Mouse (Mus musculus) intestine, postnatal 0 days (tissue): ENCODE data around the gene Ppfibp1. TPM values are rescaled to one million over a fixed set of nuclear protein-coding genes. Genes with fewer than 3 reads are reported as not detected.
A peak's percentile ranks its signal among the peaks of the same experiment; 100 is the strongest.

Experiments
- ATAC-seq: fragments of 200-750 bp; cut with Nextera tagmentation; 2 replicates; pipeline ENCODE4 v1.8.0; 2017; ENCODE audit warnings: mild to moderate bottlenecking, moderate TSS enrichment, moderate library complexity
- H3K27ac ChIP-seq: fragments of 300-500 bp; sonication (generic); 2 replicates; pipeline ENCODE4 v1.5.1; 2014; ENCODE audit warnings: mild to moderate bottlenecking, low read depth, low read length, moderate library complexity
- H3K27me3 ChIP-seq: fragments of 300-500 bp; sonication (generic); replicated peaks from 2 replicates; pipeline ENCODE4 v1.6.1; 2014; ENCODE audit warnings: low read length, mixed read lengths; ENCODE audit not compliant: control insufficient read depth, insufficient read depth
- H3K36me3 ChIP-seq: fragments of 300-500 bp; sonication (generic); 2 replicates; pipeline ENCODE4 v1.6.1; 2014; ENCODE audit warnings: mild to moderate bottlenecking, moderate library complexity; ENCODE audit not compliant: control insufficient read depth, insufficient read depth
- H3K4me1 ChIP-seq: fragments of 300-500 bp; sonication (generic); replicated peaks from 2 replicates; pipeline ENCODE4 v1.6.1; 2014; ENCODE audit warnings: antibody characterized with exemption, low read length, mixed read lengths; ENCODE audit not compliant: control insufficient read depth, insufficient read depth
- H3K4me2 ChIP-seq: fragments of 300-500 bp; sonication (generic); replicated peaks from 2 replicates; pipeline ENCODE4 v1.6.1; 2014; ENCODE audit warnings: low read depth, mild to moderate bottlenecking, moderate library complexity
- H3K4me3 ChIP-seq: fragments of 300-500 bp; sonication (generic); 2 replicates; pipeline ENCODE4 v1.5.1; 2014; ENCODE audit warnings: low read depth, low read length
- H3K9ac ChIP-seq: fragments of 300-500 bp; sonication (generic); 2 replicates; pipeline ENCODE4 v1.6.1; 2014; ENCODE audit warnings: mild to moderate bottlenecking, low read depth, low read length
- H3K9me3 ChIP-seq: fragments of 300-500 bp; sonication (generic); 2 replicates; pipeline ENCODE4 v1.6.1; 2016; ENCODE audit warnings: mixed run types; ENCODE audit not compliant: control insufficient read depth
- CTCF ChIP-seq: sonication (generic); IDR thresholded peaks from 2 replicates; pipeline ENCODE4 v1.5.1; 2016; ENCODE audit warnings: low read depth, mild to moderate bottlenecking, control low read depth, antibody characterized with exemption, moderate library complexity
- WGBS: fragments of 180-500 bp; shearing (Covaris S2); extraction: QIAGEN DNeasy Blood & Tissue Kit; methylation state at CpG from one replicate; pipeline ENCODE4 v1.1.7; 2014; 5-methylcytosine and 5-hydroxymethylcytosine counted together
- polyA plus RNA-seq: library from polyadenylated mRNA; unstranded; fragments of >200 nt; fragmentation: Nextera tagmentation; extraction: Ambion mirVana; gene quantifications from 2 replicates; pipeline ENCODE4 v1.2.1, GENCODE M21; 2015

The Ppfibp1 gene
- polyA plus RNA-seq, 1 experiment from 2014 or later: 32.3 TPM

DNA sequence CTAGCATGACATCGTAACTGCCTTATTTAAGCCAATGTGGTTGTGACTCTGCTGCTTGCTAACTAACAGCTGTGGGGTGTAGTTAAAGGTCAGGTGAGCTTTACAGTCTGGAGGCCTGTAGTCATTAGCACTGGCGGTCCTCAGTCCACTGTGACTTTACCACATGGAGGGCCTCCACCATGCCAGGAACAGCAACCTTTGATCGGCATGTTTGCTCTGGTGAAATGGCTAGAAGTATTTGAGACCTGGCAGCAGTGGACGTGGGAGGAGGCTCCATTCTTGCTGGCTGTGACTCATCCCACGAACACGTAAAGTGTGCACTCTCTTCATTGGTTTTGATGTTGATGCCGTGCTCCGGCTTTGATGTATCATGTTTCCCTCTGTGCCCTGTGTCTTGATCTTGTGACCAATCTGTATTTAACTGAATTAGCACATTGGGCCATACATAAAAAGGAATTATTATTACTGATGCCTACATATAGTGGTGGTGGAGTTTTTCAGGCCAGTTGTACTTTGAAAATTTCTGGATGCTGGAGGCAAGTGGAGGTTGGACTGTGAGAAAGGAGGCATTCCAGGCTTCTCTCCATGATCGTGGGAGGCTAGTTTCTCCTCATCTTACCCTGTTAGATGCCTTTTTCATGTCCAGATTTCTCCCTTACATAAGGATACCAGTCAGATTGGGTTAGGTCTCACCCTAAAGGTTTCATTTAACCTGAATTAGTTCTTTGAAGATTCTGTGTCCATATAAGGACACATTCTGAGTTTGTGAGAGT is 71.8 kb downstream of the Ppfibp1 start:
- whole genome bisulfite sequencing: 48% methylated on average over 9 of the region's 9 CpGs
- no peaks in the 10 kb centered on the region; the same call in 1 of the 2 replicates for H3K4me1 ChIP-seq
- TF ChIP-seq CTCF: no peak
- peak overlapping the region; percentile 71 for H3K27ac ChIP-seq
- no peaks in the 10 kb centered on the region for H3K9me3 ChIP-seq
- H3K27me3 ChIP-seq: no peaks in the 10 kb centered on the region
- no peak overlapping the region for H3K4me3 ChIP-seq
- no peaks in the 10 kb centered on the region for H3K36me3 ChIP-seq
- no peak overlapping the region for H3K4me2 ChIP-seq
- H3K9ac ChIP-seq: no peak overlapping the region
- peak; percentile 97 for ATAC-seq

DNA sequence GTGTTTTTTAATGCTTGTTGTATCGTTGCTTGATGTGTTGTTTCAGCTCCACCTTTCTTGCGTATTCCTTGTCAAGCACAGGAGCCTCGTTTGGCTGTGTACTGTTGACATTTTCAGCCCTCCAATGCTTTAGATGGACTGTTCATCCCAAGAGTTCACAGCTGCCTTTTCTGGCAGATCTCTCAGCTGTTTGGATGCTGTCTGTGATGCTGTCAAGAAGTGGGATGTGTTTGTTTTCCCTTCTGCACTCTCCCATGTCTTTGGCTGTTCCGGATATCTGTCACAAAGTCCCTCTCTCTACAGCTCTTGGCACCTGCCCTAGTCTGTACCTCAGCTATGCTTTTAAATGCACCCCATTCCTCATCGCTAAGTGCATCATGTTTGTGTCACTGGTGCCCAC is 72.7 kb downstream of the Ppfibp1 start:
- 67% methylated on average over 5 of the region's 5 CpGs for WGBS
- TF ChIP-seq CTCF: no peak
- no peak overlapping the region for H3K4me3 ChIP-seq
- H3K4me1 ChIP-seq: no peaks in the 10 kb centered on the region; the same call in 1 of the 2 replicates
- no peak overlapping the region for H3K27ac ChIP-seq
- ATAC-seq: no peak
- no peaks in the 10 kb centered on the region for H3K36me3 ChIP-seq
- H3K4me2 ChIP-seq: no peak overlapping the region
- H3K27me3 ChIP-seq: no peaks in the 10 kb centered on the region
- no peaks in the 10 kb centered on the region for H3K9me3 ChIP-seq
- no peak overlapping the region for H3K9ac ChIP-seq

DNA sequence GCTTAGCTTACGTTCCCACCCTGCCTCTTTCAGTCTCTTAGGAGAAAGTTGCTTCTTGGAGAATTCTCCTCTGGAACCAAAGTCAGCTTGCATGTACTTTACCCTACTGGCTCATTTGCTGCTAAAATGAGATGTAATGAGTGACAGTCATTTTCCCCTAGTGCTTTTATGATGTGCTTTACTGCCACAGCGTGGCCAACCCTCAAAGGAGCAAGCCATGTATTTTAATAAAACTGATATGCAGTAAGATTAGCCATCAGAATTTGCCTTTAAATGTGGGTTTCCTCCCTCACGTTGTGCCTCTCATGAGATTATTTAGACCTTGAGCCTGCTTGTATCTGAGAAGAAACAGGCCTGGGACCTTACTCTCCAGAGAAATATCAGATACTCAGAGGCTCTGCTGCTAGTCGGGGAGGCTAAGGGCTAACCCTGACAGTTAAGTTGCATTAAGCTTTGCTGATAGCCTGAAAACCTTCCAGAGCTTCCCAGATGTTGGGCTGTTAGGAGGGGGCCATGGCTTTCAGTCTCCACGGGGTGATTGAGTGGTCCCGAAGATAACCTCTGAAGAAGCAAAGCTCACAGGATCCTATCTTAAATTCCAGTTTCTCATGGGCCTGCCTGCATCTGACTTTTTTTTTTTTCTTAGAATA is 73.7 kb downstream of the Ppfibp1 start:
- Histone ChIP-seq H3K27me3 (no peaks in the 10 kb centered on the region), H3K36me3 (no peaks in the 10 kb centered on the region), H3K27ac (peak overlapping the region; percentile 21; the same call in 1 of the 2 replicates), H3K9me3 (no peaks in the 10 kb centered on the region), H3K9ac (no peak overlapping the region), H3K4me3 (no peak overlapping the region), H3K4me1 (no peaks in the 10 kb centered on the region; the same call in 1 of the 2 replicates), H3K4me2 (no peak overlapping the region)
- TF ChIP-seq CTCF: peak; percentile 72
- WGBS: 33% methylated on average over 6 of the region's 6 CpGs
- no peak for ATAC-seq

DNA sequence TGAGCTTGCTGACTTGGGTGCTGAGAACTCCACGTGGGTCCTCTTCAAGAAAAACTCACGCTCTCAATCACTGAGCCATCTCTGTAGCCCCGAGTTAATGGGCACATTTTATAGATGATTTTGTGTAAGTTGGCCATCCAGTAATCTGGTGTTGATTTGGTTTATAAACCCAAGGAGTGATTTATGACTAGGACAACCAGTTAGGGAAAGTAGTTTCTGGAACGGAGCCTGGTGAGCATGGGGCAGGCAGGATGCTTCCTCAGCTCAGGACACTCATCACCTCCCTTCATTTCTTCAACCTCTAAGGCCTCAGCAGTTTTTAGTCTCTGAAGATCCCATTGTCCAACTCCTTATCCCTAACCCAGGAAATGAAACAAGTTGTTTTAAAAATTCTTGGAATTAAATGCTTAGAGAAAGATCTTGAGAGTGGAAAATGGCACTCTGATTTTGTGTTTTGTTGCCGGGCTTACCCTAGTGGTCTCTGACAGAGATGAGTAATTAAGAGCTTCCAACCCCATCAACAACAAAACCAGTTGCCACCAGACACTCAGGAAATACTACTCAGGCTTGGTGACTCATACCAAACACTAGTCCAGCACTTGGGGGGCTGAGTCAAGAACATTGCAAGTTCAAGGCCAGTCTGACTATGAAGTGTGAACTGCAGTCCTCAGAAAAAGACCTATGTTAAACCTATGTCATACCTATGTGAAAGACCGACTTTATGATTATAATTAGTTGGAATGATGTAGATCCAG is 75.3 kb downstream of the Ppfibp1 start:
- no peak for TF ChIP-seq CTCF
- Histone ChIP-seq H3K36me3 (no peaks in the 10 kb centered on the region), H3K4me1 (no peaks in the 10 kb centered on the region; the same call in 1 of the 2 replicates), H3K27me3 (no peaks in the 10 kb centered on the region), H3K9ac (no peak overlapping the region), H3K4me3 (no peak overlapping the region), H3K4me2 (no peak overlapping the region), H3K27ac (no peak overlapping the region; the same call in 1 of the 2 replicates), H3K9me3 (no peaks in the 10 kb centered on the region)
- no peak for ATAC-seq
- WGBS: 68% methylated on average over 6 of the region's 6 CpGs

DNA sequence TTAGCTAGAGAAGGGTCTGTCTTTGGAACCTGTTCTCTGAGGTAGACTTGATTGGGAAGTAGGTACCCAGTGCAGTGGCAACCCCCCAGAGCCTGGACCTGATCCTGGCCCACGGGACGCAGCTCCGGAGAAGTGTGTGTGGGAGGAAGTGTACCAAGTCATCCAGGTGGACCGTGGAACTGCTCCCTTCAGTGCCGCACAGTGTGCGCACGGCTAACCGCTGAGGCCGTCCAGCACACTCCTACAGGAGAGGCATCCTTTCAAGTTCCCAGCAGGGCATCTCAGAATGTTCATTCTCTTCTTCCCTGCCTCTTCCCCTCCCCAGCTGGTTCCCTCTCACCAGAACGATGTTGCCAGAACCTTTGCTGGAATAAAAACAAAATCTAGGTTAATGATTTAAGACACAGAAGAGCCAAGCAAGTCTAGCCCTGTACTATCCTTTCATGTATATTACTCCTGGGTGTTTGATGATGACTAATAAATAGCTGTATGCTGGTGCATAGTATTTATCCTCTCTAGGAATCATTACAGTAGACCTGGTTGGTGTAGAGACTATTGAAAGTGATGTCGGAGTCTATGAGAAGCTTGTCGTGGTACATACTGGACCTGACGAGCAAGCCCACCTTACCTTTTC is 77.0 kb downstream of the Ppfibp1 start:
- TF ChIP-seq CTCF: no peak
- no peak for ATAC-seq
- no peaks in the 10 kb centered on the region; the same call in 1 of the 2 replicates for H3K4me1 ChIP-seq
- no peak overlapping the region for H3K9ac ChIP-seq
- H3K36me3 ChIP-seq: no peaks in the 10 kb centered on the region
- WGBS: 89% methylated on average over 13 of the region's 13 CpGs
- H3K27me3 ChIP-seq: no peaks in the 10 kb centered on the region
- H3K4me2 ChIP-seq: no peak overlapping the region
- no peak overlapping the region for H3K27ac ChIP-seq
- H3K4me3 ChIP-seq: no peak overlapping the region
- no peaks in the 10 kb centered on the region for H3K9me3 ChIP-seq
